Mouse (Mus musculus): ENCODE results near the gene Cer1.

The Cer1 gene

GRCm38 (mm10) chr4:82884636-82885534 is at the start of gene Cer1:
Gene Cer1 (minus strand): TSS chr4:82885148.
- no peak for DNase-seq (ENCODE audit: low read depth)

GRCm38 (mm10) chr4:82934308-82934707 is 49.4 kb upstream of the Cer1 start:
- DNase-seq (ENCODE audit: low read depth) = no peak

- peak; percentile 65 for DNase-seq (ENCODE audit: low read depth)
These were observed 48.8 kb upstream of the Cer1 start for GRCm38 (mm10) chr4:82933698-82934210.

GRCm38 (mm10) chr4:82930079-82930478 is 45.1 kb upstream of the Cer1 start:
- DNase-seq (ENCODE audit: low read depth) = no peak

- DNase-seq (ENCODE audit: low read depth) = no peak
These were observed 37.0 kb upstream of the Cer1 start for GRCm38 (mm10) chr4:82921962-82922361.

- no peak for DNase-seq (ENCODE audit: low read depth)
These were observed 33.7 kb upstream of the Cer1 start for GRCm38 (mm10) chr4:82918625-82919024.

- DNase-seq (ENCODE audit: low read depth) = no peak
These were observed 31.7 kb upstream of the Cer1 start for GRCm38 (mm10) chr4:82916678-82917050.

- DNase-seq (ENCODE audit: low read depth) = no peak
These were observed 31.2 kb upstream of the Cer1 start for GRCm38 (mm10) chr4:82916003-82916677.

GRCm38 (mm10) chr4:82915576-82915975 is 30.6 kb upstream of the Cer1 start:
- DNase-seq (ENCODE audit: low read depth) = no peak

GRCm38 (mm10) chr4:82914601-82915143 is 29.7 kb upstream of the Cer1 start:
- no peak for DNase-seq (ENCODE audit: low read depth)

- DNase-seq (ENCODE audit: low read depth) = no peak
These were observed 10.3 kb upstream of the Cer1 start for GRCm38 (mm10) chr4:82895227-82895626.

GRCm38 (mm10) chr4:82892247-82892646 is 7.3 kb upstream of the Cer1 start:
- no peak for DNase-seq (ENCODE audit: low read depth)

- DNase-seq (ENCODE audit: low read depth) = no peak
These were observed 6.6 kb upstream of the Cer1 start for GRCm38 (mm10) chr4:82891566-82891965.

GRCm38 (mm10) chr4:82891049-82891448 is 6.1 kb upstream of the Cer1 start:
- DNase-seq (ENCODE audit: low read depth) = no peak

- DNase-seq (ENCODE audit: low read depth) = no peak
These were observed 5.6 kb upstream of the Cer1 start for GRCm38 (mm10) chr4:82890585-82890984.

GRCm38 (mm10) chr4:82886148-82886547 is 1.2 kb upstream of the Cer1 start:
- DNase-seq (ENCODE audit: low read depth) = no peak

- no peak for DNase-seq (ENCODE audit: low read depth)
These were observed 576 bp upstream of the Cer1 start for GRCm38 (mm10) chr4:82885535-82885913.

- DNase-seq (ENCODE audit: low read depth) = peak; percentile 6
These were observed 2.4 kb downstream of the Cer1 start for GRCm38 (mm10) chr4:82882500-82882899.

- DNase-seq (ENCODE audit: low read depth) = no peak
These were observed 3.6 kb downstream of the Cer1 start for GRCm38 (mm10) chr4:82881366-82881765.

- DNase-seq (ENCODE audit: low read depth) = no peak
These were observed 4.7 kb downstream of the Cer1 start for GRCm38 (mm10) chr4:82880243-82880642.

- no peak for DNase-seq (ENCODE audit: low read depth)
These were observed 5.8 kb downstream of the Cer1 start for GRCm38 (mm10) chr4:82879152-82879551.

- no peak for DNase-seq (ENCODE audit: low read depth)
These were observed 8.3 kb downstream of the Cer1 start for GRCm38 (mm10) chr4:82876656-82877055.

GRCm38 (mm10) chr4:82875532-82875931 is 9.4 kb downstream of the Cer1 start:
- no peak for DNase-seq (ENCODE audit: low read depth)

All from induced T-regulatory cell, adult 2 months (primary cell).